Mouse (Mus musculus) heart, postnatal 25 days (tissue): ENCODE measurements around the gene Npas3. TPM values are rescaled to one million over a fixed set of nuclear protein-coding genes. Genes with fewer than 3 reads are reported as not detected.

ENCODE experiments used
- DNase-seq: peaks from one replicate; pipeline ENCODE4 v3.0.0; 2022; ENCODE audit warnings: low spot score
- intact Hi-C: fragments of 180-260 bp; cut with DNase I; formaldehyde crosslinking; loops from one replicate; pipeline ENCODE4 v1.15.1; 2025
- total RNA-seq, 2 experiments: library from RNA; stranded (reverse); gene quantifications; 2 replicates each; pipeline ENCODE4 v1.2.3; 2021

Npas3 gene
- total RNA-seq, 2 experiments from 2014 or later = 0.18 to 1.5 TPM

DNA sequence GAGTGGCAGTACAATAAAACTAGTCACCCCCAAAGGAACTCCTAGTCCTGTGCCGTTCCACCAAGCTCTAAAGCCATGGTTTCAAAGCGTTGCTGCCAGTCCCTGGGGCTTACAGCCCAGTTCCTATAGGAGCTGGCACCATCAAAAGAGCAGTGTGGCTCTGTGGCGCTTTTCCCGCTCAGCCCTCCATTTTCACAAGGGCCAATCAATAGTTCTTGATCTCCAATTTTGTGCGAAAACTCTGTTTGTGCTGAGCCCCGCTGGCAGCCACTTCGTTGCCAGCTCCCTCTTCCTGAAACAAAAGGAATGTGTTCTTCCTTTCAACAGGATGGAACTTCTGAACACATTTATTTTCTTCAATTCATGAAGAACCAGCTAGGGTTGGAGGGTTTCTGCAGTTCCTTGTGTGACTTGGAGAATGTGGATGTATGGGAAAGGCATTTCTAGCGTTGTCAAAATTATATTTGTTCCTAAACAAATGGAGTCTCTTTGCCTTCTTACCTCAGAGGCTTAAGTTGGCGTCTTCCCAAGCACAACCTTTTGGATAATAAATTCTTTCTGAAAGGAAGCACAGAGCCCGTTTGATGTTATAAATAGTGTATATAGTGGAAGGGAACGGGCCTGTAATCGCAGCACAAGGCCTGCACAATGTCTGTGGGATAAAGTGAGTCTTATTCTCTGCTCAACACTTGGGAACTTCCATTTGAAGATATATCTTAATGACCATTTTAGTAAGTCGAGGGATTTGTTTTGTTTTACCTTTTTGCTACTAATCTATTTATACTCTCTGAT is 504.0 kb downstream of the Npas3 start:
- intact Hi-C loops = no loop called here
- DNase-seq = no peak

- intact Hi-C loops = no loop called here
These were observed 505.0 kb downstream of the Npas3 start for GRCm38 (mm10) chr12:53753368-53753937.

DNA sequence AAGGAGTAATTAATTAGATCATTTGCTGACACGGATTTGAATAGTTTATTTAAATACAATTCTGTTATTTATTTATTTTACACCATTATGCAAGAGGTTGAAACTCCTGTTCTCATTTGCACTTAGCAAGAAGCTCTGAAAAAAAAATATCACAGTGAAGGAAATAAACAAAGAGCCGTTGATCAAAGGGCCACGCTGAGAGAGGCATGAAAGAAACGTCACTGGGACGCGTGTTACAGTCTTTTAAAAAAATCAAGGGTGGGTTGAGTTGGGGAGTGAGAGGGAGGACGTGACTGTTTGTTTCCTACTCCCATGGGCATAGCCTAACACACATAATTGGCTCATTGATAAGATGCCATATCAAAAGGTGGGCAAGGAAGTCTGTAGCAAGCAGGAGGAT is 505.8 kb downstream of the Npas3 start:
- intact Hi-C loops = no loop called here
- DNase-seq = no peak

More at GRCm38 (mm10) chr12:53753368-53753937, 505.0 kb downstream of the Npas3 start:
- no peak for DNase-seq

DNA sequence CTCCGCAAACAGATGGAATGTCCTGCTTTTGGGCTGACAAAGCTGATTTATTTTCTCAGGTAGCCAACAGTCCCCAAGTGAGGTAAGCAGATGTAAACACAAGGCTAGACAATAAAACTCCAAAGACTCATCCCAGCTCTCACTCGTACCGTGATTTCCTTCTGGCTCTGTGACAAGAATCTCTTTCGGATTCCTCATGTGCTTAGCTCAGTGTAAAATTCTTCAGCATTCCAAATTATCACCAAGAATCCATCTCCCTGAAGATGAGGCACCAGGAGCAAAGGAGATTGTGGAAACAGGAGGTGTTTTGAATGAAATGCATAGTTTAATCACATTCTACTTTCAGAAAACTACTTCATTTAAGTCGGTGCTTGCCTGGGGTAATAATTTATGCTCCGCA is 509.2 kb downstream of the Npas3 start:
- no peak for DNase-seq
- intact Hi-C loops = no loop called here

- intact Hi-C loops = no loop called here
- no peak for DNase-seq
These were observed 509.9 kb downstream of the Npas3 start for GRCm38 (mm10) chr12:53758356-53758755.

GRCm38 (mm10) chr12:53764143-53764542 is 515.7 kb downstream of the Npas3 start:
- intact Hi-C loops = no loop called here
- no peak for DNase-seq

GRCm38 (mm10) chr12:53768392-53768791 is 519.9 kb downstream of the Npas3 start:
- intact Hi-C loops = no loop called here

GRCm38 (mm10) chr12:53771394-53771936 is 523.0 kb downstream of the Npas3 start:
- DNase-seq = no peak
- intact Hi-C loops = no loop called here

More at GRCm38 (mm10) chr12:53768392-53768791, 519.9 kb downstream of the Npas3 start:
- no peak for DNase-seq

DNA sequence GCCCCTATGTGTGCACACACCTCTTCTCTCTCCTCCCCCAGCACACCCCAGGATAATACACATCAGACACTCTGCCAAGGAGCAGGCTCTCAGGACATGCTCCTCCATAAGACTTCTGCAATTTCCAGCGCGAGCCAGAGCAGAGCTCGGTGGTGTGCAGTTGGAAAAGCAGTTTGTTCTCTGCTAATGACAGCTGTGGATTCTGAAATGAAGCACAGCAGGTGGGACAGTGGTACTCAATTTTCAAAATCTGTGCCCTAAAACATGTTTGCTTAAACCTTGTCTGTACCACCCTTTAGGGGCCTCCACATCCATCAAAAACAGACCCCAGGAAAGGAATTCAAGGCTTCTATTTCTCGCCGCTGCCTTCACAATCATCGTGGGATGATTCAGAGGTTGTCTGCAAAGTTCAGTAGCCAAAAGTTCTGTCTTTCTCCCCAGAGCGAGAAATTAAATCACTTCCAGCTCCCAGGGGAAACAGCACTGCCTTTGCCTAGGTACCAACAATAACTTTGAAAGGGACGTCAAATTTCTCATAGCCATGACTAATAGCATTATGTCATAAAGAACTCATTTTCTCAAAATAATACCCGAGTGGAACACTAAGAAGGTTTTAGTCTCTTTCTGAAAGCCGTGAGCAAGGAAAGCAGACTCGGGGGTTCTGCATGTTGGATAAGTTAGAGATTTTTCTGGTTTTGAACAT is 533.5 kb downstream of the Npas3 start:
- DNase-seq = no peak
- intact Hi-C loops = no loop called here

GRCm38 (mm10) chr12:53789501-53789900 is 541.0 kb downstream of the Npas3 start:
- no peak for DNase-seq
- intact Hi-C loops = no loop called here

DNA sequence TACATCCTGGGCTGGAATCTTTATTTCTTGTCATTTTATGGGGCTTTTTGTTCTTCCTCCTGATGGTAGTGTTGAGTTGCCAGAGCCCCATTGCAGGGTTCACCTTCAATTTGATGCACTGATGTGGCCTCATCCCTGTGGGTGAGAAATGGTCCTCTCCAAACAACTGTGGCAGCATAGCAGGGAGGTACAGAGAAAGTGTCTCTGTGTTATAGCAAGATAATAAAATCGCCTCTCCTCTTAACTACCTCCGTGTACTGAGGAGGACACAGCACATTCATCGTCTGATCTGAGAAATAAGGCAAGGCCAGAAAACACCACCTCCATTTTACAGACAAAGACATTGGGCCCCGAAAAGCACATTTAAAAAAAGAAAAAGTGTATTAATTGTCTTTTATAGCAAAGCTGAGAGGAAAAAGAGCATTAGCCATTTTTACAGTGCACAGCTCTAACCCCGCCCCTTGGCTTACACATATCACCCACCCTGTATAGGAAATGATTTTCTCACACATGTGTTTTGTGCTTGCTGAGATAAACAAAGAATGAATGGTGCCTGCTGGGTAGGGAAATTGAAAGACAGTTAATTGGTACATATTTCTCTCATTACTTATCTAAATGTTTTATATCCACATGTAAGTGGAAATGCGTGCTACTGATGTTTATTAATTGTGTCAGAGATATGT is 546.4 kb downstream of the Npas3 start:
- intact Hi-C loops = no loop called here
- DNase-seq = no peak

- intact Hi-C loops = no loop called here
- DNase-seq = no peak
These were observed 553.4 kb downstream of the Npas3 start for GRCm38 (mm10) chr12:53801831-53802230.

- DNase-seq = no peak
- intact Hi-C loops = no loop called here
These were observed 553.9 kb downstream of the Npas3 start for GRCm38 (mm10) chr12:53802381-53802780.

DNA sequence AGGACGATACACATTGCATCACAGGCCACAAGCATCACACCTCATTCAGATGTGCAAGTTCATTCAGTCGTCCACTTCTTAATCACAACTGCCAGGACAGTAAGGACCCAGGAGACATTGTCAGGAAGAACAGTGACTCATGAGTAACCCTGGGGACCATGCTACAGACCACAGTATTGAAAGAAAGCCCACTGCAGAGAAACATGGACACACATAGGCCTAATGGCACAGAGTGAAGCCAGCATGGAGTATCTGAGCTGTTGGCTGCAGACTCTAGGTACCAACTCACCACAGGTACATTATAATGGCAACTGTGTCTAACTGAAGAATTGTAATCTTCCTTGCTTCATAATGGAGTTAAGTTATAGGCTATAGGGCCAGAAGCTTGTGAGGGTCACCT is 561.6 kb downstream of the Npas3 start:
- no peak for DNase-seq

GRCm38 (mm10) chr12:53814291-53814690 is 565.8 kb downstream of the Npas3 start:
- intact Hi-C loops = no loop called here
- no peak for DNase-seq

More for the DNA sequence above, 561.6 kb downstream of the Npas3 start:
- intact Hi-C loops = no loop called here

GRCm38 (mm10) chr12:53819982-53820381 is 571.5 kb downstream of the Npas3 start:
- intact Hi-C loops = no loop called here

DNA sequence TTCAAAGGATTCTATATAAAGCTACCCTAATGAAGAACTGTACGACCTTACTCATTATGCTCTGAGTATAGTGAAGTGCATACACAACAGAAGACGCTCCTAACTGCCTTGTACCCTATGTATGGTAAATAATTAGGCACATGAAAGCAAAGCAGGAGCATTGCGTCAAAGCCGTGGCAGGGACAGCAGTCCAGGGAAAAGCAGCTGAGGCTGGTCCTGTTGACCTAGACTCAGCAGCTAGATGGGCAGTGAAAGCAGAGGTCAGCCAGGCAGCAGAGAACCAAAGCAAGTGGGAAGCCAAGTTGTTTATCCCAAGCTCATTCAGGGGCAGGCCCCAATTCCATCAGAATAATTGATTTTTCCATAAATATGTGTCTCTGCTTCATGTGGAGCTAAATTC is 574.4 kb downstream of the Npas3 start:
- intact Hi-C loops = no loop called here
- no peak for DNase-seq

More at GRCm38 (mm10) chr12:53819982-53820381, 571.5 kb downstream of the Npas3 start:
- no peak for DNase-seq

DNA sequence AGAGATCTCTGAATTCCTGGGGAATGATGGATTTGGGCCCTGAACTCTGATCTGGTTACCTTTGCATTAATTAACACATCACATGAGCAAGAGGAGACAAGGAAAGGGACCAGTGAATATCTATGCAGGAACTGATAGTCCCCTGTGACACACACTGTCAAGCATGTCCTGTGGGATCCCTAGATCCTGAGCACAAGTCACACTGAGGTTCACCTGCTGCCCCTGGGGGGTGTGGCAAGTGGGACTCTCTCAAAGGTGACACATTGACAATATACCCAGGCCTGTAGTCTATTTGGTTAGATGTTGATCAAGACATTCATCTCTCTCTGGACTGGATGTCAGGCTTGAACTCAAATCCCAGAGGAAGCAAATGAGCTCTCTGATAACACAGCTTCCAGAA is 576.8 kb downstream of the Npas3 start:
- intact Hi-C loops = no loop called here
- DNase-seq = no peak

- intact Hi-C loops = no loop called here
- DNase-seq = no peak
These were observed 577.6 kb downstream of the Npas3 start for GRCm38 (mm10) chr12:53825898-53826605.
